Comparison of ENCODE assay signal across 28 mouse cellular contexts in genomic region chr9:40908411-40908810, GRCm38 (mm10). TPM values are rescaled to one million over a fixed set of nuclear protein-coding genes. Genes with fewer than 3 reads are reported as not detected.
"Had no signal": no experiment of that assay in that cellular context is flagged by ENCODE, and none has a peak within 500 bp of the region (broad histone marks: within the 10 kb centered on the region; RNA-seq: fewer than 3 reads in every experiment).

No protein-coding gene starts in this region.

- H3K4me3 ChIP-seq: left cerebral cortex, adult 2 months; liver, embryonic 13.5 days; myocyte; neural tube, embryonic 13.5 days had no signal

- H3K4me1 ChIP-seq: liver, embryonic 13.5 days had no signal

- H3K9me3 ChIP-seq: liver, embryonic 13.5 days; neural tube, embryonic 13.5 days had no signal

- H3K9ac ChIP-seq: liver, embryonic 13.5 days; neural tube, embryonic 13.5 days had no signal

- DNase-seq: kidney, adult 2 months; kidney, postnatal 36 days; layer of hippocampus, postnatal 36 days; liver, embryonic 13.5 days; lung, adult 2 months; lung, postnatal 14 days; lung, postnatal 4 days; thymus, adult 18-20 months; thymus, postnatal 36 days had no signal

- H3K27me3 ChIP-seq: liver, embryonic 13.5 days had no signal

- H3K36me3 ChIP-seq: liver, embryonic 13.5 days; neural tube, embryonic 13.5 days had no signal

- H3K4me2 ChIP-seq: liver, embryonic 13.5 days; neural tube, embryonic 13.5 days had no signal

- H3K27ac ChIP-seq: kidney, postnatal 0 days; left cerebral cortex, adult 2 months; liver, embryonic 13.5 days; neural tube, embryonic 13.5 days had no signal

RNA-seq across cellular contexts. Expression of gene Bsx, which starts 34.5 kb away (rescaled TPM):
- total RNA-seq: layer of hippocampus, adult 8-10 months; layer of hippocampus, postnatal 10 days; layer of hippocampus, postnatal 36 days; left cerebral cortex, adult 2 months; left cerebral cortex, postnatal 10 days; liver, adult 2 months; megakaryocyte progenitor cell, adult 5-6 weeks; megakaryocyte-erythroid progenitor cell, adult 5-6 weeks; monocyte, adult 5-6 weeks had no signal
- polyA plus RNA-seq: kidney, adult 2 months; kidney, embryonic 14.5 days; kidney, postnatal 0 days; limb, embryonic 11.5 days; liver, adult 2 months; liver, embryonic 13.5 days; liver, embryonic 16.5 days; lung, embryonic 16.5 days; myocyte; neural tube, embryonic 13.5 days; small intestine, adult 2 months; spleen, adult 2 months; stomach, embryonic 16.5 days; urinary bladder, adult 2 months had no signal

RNA-seq across cellular contexts. Expression of gene Jhy, which starts 55.5 kb away (rescaled TPM):
- total RNA-seq: liver, adult 2 months; megakaryocyte progenitor cell, adult 5-6 weeks; megakaryocyte-erythroid progenitor cell, adult 5-6 weeks; monocyte, adult 5-6 weeks had no signal
- polyA plus RNA-seq: liver, adult 2 months; liver, embryonic 13.5 days; liver, embryonic 16.5 days; myocyte; stomach, embryonic 16.5 days; urinary bladder, adult 2 months had no signal
